Mouse (Mus musculus) lung, embryonic 16.5 days (tissue): ENCODE results near the gene Slc2a2. TPM values are rescaled to one million over a fixed set of nuclear protein-coding genes. Genes with fewer than 3 reads are reported as not detected.

Experiments
- ATAC-seq: fragments of 200-750 bp; cut with Nextera tagmentation; 2 replicates; pipeline ENCODE4 v1.8.0; 2017; ENCODE audit warnings: low read depth, mild to moderate bottlenecking, moderate library complexity
- H3K27ac ChIP-seq: fragments of 300-500 bp; sonication (generic); 2 replicates; pipeline ENCODE4 v1.5.1; 2014; ENCODE audit warnings: mild to moderate bottlenecking, control low read depth, low read length
- H3K27me3 ChIP-seq: fragments of 300-500 bp; sonication (generic); 2 replicates; pipeline ENCODE4 v1.6.1; 2014; ENCODE audit warnings: low read depth, low read length, mixed read lengths; ENCODE audit not compliant: control insufficient read depth, insufficient read depth
- H3K36me3 ChIP-seq: fragments of 300-500 bp; sonication (generic); 2 replicates; pipeline ENCODE4 v1.6.1; 2014; ENCODE audit warnings: low read length; ENCODE audit not compliant: control insufficient read depth, insufficient read depth
- H3K4me1 ChIP-seq: fragments of 300-500 bp; sonication (generic); replicated peaks from 2 replicates; pipeline ENCODE4 v1.6.1; 2014; ENCODE audit warnings: low read length, mixed read lengths; ENCODE audit not compliant: control insufficient read depth, insufficient read depth
- H3K4me2 ChIP-seq: fragments of 300-500 bp; sonication (generic); 2 replicates; pipeline ENCODE4 v1.6.1; 2014; ENCODE audit warnings: low read depth, low read length, control low read depth
- H3K4me3 ChIP-seq: fragments of 300-500 bp; sonication (generic); 2 replicates; pipeline ENCODE4 v1.5.1; 2014; ENCODE audit warnings: mild to moderate bottlenecking, low read length, control low read depth
- H3K9ac ChIP-seq: fragments of 300-500 bp; sonication (generic); 2 replicates; pipeline ENCODE4 v1.6.1; 2014; ENCODE audit warnings: low read length, control low read depth
- H3K9me3 ChIP-seq: fragments of 300-500 bp; sonication (generic); 2 replicates; pipeline ENCODE4 v1.6.1; 2016; ENCODE audit warnings: low read length; ENCODE audit not compliant: control insufficient read depth
- WGBS: fragments of 180-500 bp; shearing (Covaris S2); extraction: QIAGEN DNeasy Blood & Tissue Kit; methylation state at CpG from one replicate; pipeline ENCODE4 v1.1.7; 2014; 5-methylcytosine and 5-hydroxymethylcytosine counted together
- polyA plus RNA-seq: library from polyadenylated mRNA; unstranded; fragments of >200 nt; fragmentation: Nextera tagmentation; extraction: Ambion mirVana; gene quantifications from 2 replicates; pipeline ENCODE4 v1.2.1, GENCODE M21; 2015

Slc2a2 gene
- 0.28 and 0.64 TPM in 2 replicates for polyA plus RNA-seq

DNA sequence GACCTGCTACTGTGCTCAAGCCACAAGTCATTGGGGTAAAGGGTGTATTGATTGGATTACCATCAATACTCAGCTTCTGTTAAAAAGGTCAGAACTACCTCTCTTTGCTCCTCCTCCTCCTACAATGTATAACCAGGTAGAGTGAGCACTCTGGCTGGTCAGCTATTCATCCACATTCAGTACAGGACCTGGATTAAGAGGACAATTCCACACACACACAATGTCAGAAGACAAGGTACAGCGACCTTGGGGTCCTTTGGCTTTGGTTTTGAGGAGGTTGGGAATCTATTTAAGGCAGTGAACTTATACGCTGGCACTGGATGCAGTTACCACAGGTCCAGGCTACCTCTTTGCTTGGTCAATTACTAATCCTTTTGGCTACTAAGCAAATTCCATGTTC is at the start of gene Slc2a2:
Gene Slc2a2 (plus strand): TSS at position 107 of the 400 bp plus-strand sequence.
- no peak within 1 kb of the TSS for H3K9ac ChIP-seq
- 81% methylated on average over 2 of the region's 2 CpGs for WGBS
- no peak within 1 kb of the TSS for H3K4me2 ChIP-seq
- no peaks in the 10 kb centered on the region for H3K36me3 ChIP-seq
- no peaks in the 10 kb centered on the region for H3K9me3 ChIP-seq
- no peaks in the 10 kb centered on the region for H3K27me3 ChIP-seq
- H3K4me1 ChIP-seq: no peaks in the 10 kb centered on the region
- no peak for ATAC-seq
- H3K4me3 ChIP-seq: no peak within 1 kb of the TSS
- no peak within 1 kb of the TSS for H3K27ac ChIP-seq

DNA sequence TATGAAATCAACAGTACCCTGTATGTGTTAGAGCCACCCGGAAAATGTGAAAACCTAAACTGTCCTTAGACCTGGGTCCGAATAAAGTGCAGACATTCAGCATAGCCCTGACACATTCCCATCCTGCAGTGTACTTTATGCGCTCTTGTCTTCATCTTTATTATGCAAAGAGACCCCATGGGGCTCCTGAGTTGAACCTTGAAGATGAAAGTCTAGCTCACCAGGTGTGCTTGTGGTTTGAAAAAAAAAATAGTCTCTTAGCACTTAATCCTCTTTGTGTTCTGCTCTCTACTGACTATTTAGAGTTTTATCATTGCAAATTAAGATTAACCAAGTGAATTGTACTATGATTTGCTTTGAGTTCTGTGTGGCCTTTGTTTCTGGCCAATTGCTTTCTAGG is 45.1 kb upstream of the Slc2a2 start:
- H3K9me3 ChIP-seq: no peaks in the 10 kb centered on the region
- 70% methylated on average over 3 of the region's 3 CpGs for WGBS
- no peak for ATAC-seq

DNA sequence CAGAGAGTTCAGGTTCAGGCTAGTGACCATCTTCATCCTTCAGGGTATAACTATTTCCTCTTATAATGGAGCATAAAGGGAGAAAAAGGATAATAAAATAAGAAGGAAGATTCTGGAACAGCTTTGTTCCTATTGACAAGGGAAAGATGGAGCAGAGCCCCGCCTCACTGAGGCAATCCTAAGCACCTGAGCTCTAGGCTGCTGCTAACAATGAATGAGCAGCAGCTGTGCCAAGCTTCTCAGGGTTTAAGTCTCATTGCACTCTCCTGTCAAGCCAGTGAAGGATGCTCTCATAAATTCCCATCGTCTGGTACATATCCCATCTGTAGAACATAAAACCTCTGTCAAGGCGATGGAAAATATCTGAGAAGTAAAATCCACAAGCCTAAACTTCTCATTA is 44.7 kb upstream of the Slc2a2 start:
- Histone ChIP-seq H3K27me3 (no peaks in the 10 kb centered on the region), H3K4me3 (no peak overlapping the region), H3K4me2 (no peak overlapping the region), H3K27ac (no peak overlapping the region), H3K36me3 (no peaks in the 10 kb centered on the region), H3K9ac (no peak overlapping the region), H3K9me3 (no peaks in the 10 kb centered on the region), H3K4me1 (no peaks in the 10 kb centered on the region)
- 84% methylated on average over 3 of the region's 3 CpGs for WGBS
- ATAC-seq: no peak

More for the DNA sequence above, 45.1 kb upstream of the Slc2a2 start:
- Histone ChIP-seq H3K36me3 (no peaks in the 10 kb centered on the region), H3K4me2 (no peak overlapping the region), H3K4me3 (no peak overlapping the region), H3K4me1 (no peaks in the 10 kb centered on the region), H3K9ac (no peak overlapping the region), H3K27ac (no peak overlapping the region), H3K27me3 (no peaks in the 10 kb centered on the region)

DNA sequence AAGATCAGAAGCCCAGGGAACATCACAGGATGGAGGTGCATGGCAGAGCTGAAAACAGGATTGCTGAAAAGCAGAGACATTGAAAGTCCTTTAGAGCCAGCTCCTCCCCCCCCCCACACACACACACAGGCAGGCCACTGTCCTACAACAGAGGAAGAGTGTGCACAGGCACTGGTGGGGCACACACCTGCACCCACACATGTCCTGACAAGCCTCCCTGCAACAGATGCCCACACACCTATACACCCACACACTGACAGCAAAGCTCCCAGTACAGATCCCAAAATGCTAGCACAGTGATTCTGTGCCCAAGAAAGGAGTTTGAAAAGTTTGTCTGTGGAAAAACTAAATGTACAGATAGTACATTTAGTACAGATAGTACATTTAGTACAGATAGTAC is 43.0 kb upstream of the Slc2a2 start:
- no peaks in the 10 kb centered on the region for H3K9me3 ChIP-seq
- no peak overlapping the region for H3K9ac ChIP-seq
- H3K4me1 ChIP-seq: no peaks in the 10 kb centered on the region
- H3K36me3 ChIP-seq: no peaks in the 10 kb centered on the region
- H3K27me3 ChIP-seq: no peaks in the 10 kb centered on the region
- no peak overlapping the region for H3K27ac ChIP-seq
- H3K4me2 ChIP-seq: no peak overlapping the region
- no peak overlapping the region for H3K4me3 ChIP-seq
- no peak for ATAC-seq

DNA sequence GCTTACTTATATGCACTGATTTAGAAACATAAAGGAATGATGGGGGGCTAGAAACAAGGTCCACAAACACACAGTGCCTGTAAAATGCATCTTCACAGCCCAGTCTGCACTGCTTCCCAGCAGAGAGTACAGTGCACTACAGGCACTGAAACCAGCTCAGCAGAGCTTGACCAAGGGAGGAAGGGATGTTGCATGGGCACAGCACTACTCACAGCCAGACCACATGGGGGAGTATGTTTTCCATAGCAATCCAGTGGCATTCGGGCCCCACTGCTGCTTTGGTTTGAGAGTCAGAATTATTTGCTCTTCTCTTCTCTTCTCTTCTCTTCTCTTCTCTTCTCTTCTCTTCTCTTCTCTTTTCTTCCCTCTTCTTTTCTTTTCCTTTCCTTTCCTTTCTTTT is 39.4 kb upstream of the Slc2a2 start:
- Histone ChIP-seq H3K9me3 (no peaks in the 10 kb centered on the region), H3K4me2 (no peak overlapping the region), H3K27me3 (no peaks in the 10 kb centered on the region), H3K36me3 (no peaks in the 10 kb centered on the region), H3K9ac (no peak overlapping the region), H3K4me1 (no peaks in the 10 kb centered on the region), H3K4me3 (no peak overlapping the region), H3K27ac (no peak overlapping the region)
- 46% methylated on average over 1 of the region's 1 CpGs for WGBS
- ATAC-seq: no peak

DNA sequence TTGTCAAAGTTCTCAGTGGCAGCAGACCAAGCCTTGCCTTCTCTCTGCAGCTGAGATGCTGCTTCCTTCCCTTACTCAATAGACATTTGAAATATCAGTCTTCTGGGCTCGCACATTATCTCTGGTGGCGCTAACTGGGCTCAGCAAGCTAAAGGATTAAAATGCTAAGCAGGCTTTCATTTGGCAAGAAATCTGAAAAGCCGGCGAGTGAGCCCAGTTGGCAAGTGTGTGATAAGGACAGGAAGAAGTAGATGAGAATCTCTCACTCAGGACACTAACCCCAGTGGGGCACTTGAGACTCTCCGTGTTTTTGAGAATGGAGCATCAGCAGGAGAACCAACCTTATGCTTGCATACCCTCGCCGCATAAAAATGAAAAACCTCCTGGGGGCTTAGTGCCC is 16.9 kb upstream of the Slc2a2 start:
- WGBS: 68% methylated on average over 7 of the region's 7 CpGs
- no peak for ATAC-seq

DNA sequence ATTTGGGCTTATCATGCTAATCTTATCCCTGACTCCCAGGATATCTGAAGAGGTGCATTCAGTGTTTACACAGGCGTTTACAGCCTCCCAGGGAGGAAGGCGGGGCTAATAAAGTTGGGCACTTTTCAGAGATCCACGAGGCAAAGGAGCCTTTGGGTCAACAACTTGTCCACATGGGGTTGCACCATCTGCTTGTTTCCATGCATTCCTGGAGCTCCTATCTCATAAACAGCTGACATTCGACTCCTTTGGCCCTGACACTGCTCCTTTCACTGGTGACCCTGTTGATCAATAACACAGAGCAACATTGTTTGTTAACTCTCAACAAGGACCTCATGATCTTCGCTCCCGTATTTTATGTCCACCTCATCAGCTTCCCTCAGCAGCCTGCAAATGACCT is 15.8 kb upstream of the Slc2a2 start:
- no peak overlapping the region for H3K4me3 ChIP-seq
- no peaks in the 10 kb centered on the region for H3K27me3 ChIP-seq
- peaks cover 2% of the 10 kb centered on the region; the same call in 1 of the 2 replicates for H3K4me1 ChIP-seq
- H3K9ac ChIP-seq: no peak overlapping the region
- WGBS: 28% methylated on average over 6 of the region's 6 CpGs
- no peaks in the 10 kb centered on the region for H3K9me3 ChIP-seq
- no peak for ATAC-seq
- no peak overlapping the region for H3K27ac ChIP-seq
- no peak overlapping the region for H3K4me2 ChIP-seq
- H3K36me3 ChIP-seq: no peaks in the 10 kb centered on the region

More for the DNA sequence above, 16.9 kb upstream of the Slc2a2 start:
- H3K27ac ChIP-seq: no peak overlapping the region
- no peaks in the 10 kb centered on the region for H3K36me3 ChIP-seq
- peaks cover 2% of the 10 kb centered on the region; the same call in 1 of the 2 replicates for H3K4me1 ChIP-seq
- no peak overlapping the region for H3K4me2 ChIP-seq
- no peaks in the 10 kb centered on the region for H3K9me3 ChIP-seq
- H3K4me3 ChIP-seq: no peak overlapping the region
- H3K27me3 ChIP-seq: no peaks in the 10 kb centered on the region
- no peak overlapping the region for H3K9ac ChIP-seq

DNA sequence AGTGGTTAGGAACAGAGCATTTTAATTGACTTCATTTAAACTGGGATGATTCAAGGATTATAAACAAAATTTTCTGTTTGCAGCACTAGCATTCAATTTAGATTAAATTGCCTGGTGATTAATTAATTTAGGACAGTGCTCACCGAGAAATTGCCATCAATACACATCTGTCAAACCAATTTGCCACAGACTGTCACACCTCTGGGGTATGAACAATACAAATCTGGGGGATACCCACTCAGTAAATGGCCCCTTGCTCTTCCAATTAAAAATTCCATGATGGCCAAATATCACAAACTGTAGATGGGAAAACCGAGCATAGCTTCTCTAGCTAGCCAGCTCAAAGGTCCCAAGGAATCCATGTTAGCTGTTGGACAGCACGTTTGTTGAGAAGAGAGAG is 15.3 kb upstream of the Slc2a2 start:
- H3K36me3 ChIP-seq: no peaks in the 10 kb centered on the region
- no peak overlapping the region for H3K27ac ChIP-seq
- H3K27me3 ChIP-seq: no peaks in the 10 kb centered on the region
- no peak overlapping the region for H3K4me2 ChIP-seq
- ATAC-seq: no peak
- H3K9me3 ChIP-seq: no peaks in the 10 kb centered on the region
- no peak overlapping the region for H3K9ac ChIP-seq
- H3K4me1 ChIP-seq: peaks cover 2% of the 10 kb centered on the region; the same call in 1 of the 2 replicates
- H3K4me3 ChIP-seq: no peak overlapping the region
- 74% methylated on average over 3 of the region's 3 CpGs for WGBS

DNA sequence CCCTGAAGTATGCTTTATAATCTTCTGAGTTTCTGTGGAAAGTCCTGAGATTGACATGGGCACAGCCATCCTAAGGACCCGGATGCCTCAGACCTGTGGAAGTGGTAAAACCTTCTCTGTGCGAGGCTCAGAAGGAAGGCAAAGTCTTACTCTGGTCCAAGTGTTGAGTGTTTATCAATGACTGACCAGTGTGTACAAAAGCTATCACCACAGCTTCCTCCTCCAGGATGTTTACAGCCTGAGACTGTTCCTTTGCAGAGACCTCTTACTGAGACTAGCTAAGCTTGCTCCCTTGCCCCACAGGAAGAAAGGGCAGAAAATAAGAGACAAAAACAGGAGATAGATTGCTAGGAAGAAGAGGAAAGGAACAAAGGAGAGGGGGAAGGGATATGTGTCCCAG is 12.2 kb upstream of the Slc2a2 start:
- no peak for ATAC-seq
- Histone ChIP-seq H3K27ac (no peak overlapping the region), H3K27me3 (no peaks in the 10 kb centered on the region), H3K4me1 (peaks cover 2% of the 10 kb centered on the region; the same call in 1 of the 2 replicates), H3K36me3 (no peaks in the 10 kb centered on the region), H3K4me3 (no peak overlapping the region), H3K9ac (no peak overlapping the region), H3K4me2 (no peak overlapping the region), H3K9me3 (no peaks in the 10 kb centered on the region)
- 64% methylated on average over 2 of the region's 2 CpGs for WGBS

DNA sequence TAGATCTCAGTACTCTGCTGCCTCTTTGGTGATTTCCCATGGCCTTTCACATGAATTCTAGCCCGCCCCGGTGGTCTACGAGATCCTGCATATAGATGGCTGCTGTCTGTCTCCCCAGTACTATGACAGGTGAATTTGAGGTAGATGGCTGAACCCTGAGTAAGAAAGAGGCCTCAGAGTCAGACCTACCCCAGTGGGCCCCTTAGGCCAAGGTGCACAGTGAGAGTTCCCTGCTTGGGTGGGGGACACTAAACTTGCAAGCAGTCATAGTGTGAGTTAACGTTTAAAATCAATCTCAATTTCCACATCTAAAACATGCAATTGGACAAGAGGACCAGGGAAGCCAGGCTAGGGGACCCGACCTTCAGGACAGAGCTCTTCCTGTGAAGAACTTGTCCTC is 2.9 kb upstream of the Slc2a2 start:
- WGBS: 78% methylated on average over 5 of the region's 5 CpGs
- H3K9me3 ChIP-seq: no peaks in the 10 kb centered on the region
- no peak for ATAC-seq
- no peak overlapping the region for H3K4me3 ChIP-seq
- H3K36me3 ChIP-seq: no peaks in the 10 kb centered on the region
- no peaks in the 10 kb centered on the region for H3K4me1 ChIP-seq
- no peaks in the 10 kb centered on the region for H3K27me3 ChIP-seq
- no peak overlapping the region for H3K9ac ChIP-seq
- H3K27ac ChIP-seq: no peak overlapping the region
- H3K4me2 ChIP-seq: no peak overlapping the region
